Mouse (Mus musculus) kidney, adult 2 months (tissue): ENCODE measurements around the gene Rbm18. TPM values are rescaled to one million over a fixed set of nuclear protein-coding genes. Genes with fewer than 3 reads are reported as not detected.

ENCODE experiments used
- DNase-seq: peaks from one replicate; pipeline ENCODE4 v3.0.0; 2021
- H3K27ac ChIP-seq: fragments of 200-500 bp; 2 replicates; pipeline ENCODE4 v1.5.1; 2012; ENCODE audit warnings: low read depth, low read length, control low read depth, inconsistent platforms; ENCODE audit not compliant: insufficient read depth
- H3K27me3 ChIP-seq: fragments of 200-500 bp; replicated peaks from 2 replicates; pipeline ENCODE4 v1.6.1; 2012; ENCODE audit warnings: mild to moderate bottlenecking, moderate library complexity, low read length, inconsistent platforms; ENCODE audit not compliant: control insufficient read depth, insufficient read depth
- H3K36me3 ChIP-seq: fragments of 200-500 bp; 2 replicates; pipeline ENCODE4 v1.6.1; 2012; ENCODE audit warnings: mild to moderate bottlenecking, moderate library complexity, low read length, inconsistent platforms; ENCODE audit not compliant: control insufficient read depth, insufficient read depth
- H3K4me1 ChIP-seq: fragments of 200-500 bp; 2 replicates; pipeline ENCODE4 v1.6.1; 2011; ENCODE audit warnings: low read length; ENCODE audit not compliant: control insufficient read depth, insufficient read depth
- H3K4me3 ChIP-seq: fragments of 200-500 bp; 2 replicates; pipeline ENCODE4 v1.5.1; 2011; ENCODE audit warnings: mild to moderate bottlenecking, low read depth, low read length, control low read depth; ENCODE audit not compliant: insufficient read depth
- CTCF ChIP-seq: fragments of 200-500 bp; conservative IDR thresholded peaks from 2 replicates; pipeline ENCODE4 v1.5.1; 2011; ENCODE audit warnings: low read depth, mild to moderate bottlenecking, control low read depth, low read length, moderate library complexity, mixed read lengths; ENCODE audit not compliant: insufficient read depth, insufficient read length
- POLR2A ChIP-seq: fragments of 200-500 bp; IDR thresholded peaks from one replicate; pipeline ENCODE4 v1.6.1; 2011; ENCODE audit warnings: low read depth, low read length, control low read depth
- WGBS: fragments of 180-500 bp; shearing (Covaris S2); methylation state at CpG from one replicate; pipeline ENCODE4 v1.1.7; 2018; 5-methylcytosine and 5-hydroxymethylcytosine counted together
- polyA plus RNA-seq: library from polyadenylated mRNA; depleted of rRNA; stranded (reverse); fragments of >200 nt; gene quantifications from 2 replicates; pipeline ENCODE4 v1.2.3, GENCODE M21; 2012; rRNA removed

The Rbm18 gene
- polyA plus RNA-seq, 1 experiment, result 15.2 TPM

- no peak overlapping the region for H3K27ac ChIP-seq
- H3K4me1 ChIP-seq, result no peaks in the 10 kb centered on the region
- DNase-seq, result no peak
- no peaks in the 10 kb centered on the region for H3K27me3 ChIP-seq
- WGBS, result 84% methylated on average over 9 of the region's 9 CpGs
- H3K36me3 ChIP-seq, result no peaks in the 10 kb centered on the region
- TF ChIP-seq POLR2A (no peak), CTCF (no peak)
- H3K4me3 ChIP-seq, result no peak overlapping the region
These were observed 53.6 kb downstream of the Rbm18 start for GRCm38 (mm10) chr2:36082802-36083580.

GRCm38 (mm10) chr2:36081446-36081845 is 55.1 kb downstream of the Rbm18 start:
- peak; percentile 18 for DNase-seq
- 18% methylated on average over 9 of the region's 9 CpGs for WGBS
- H3K4me1 ChIP-seq, result no peaks in the 10 kb centered on the region
- no peaks in the 10 kb centered on the region for H3K27me3 ChIP-seq
- no peak overlapping the region for H3K27ac ChIP-seq
- no peak overlapping the region for H3K4me3 ChIP-seq
- no peak for TF ChIP-seq POLR2A
- no peak for TF ChIP-seq CTCF
- no peaks in the 10 kb centered on the region for H3K36me3 ChIP-seq

- no peaks in the 10 kb centered on the region for H3K4me1 ChIP-seq
- H3K36me3 ChIP-seq, result no peaks in the 10 kb centered on the region
- no peak overlapping the region for H3K4me3 ChIP-seq
- no peak for DNase-seq
- H3K27me3 ChIP-seq, result no peaks in the 10 kb centered on the region
- TF ChIP-seq POLR2A (no peak), CTCF (no peak)
- 24% methylated on average over 11 of the region's 11 CpGs for WGBS
- H3K27ac ChIP-seq, result no peak overlapping the region
These were observed 59.3 kb downstream of the Rbm18 start for GRCm38 (mm10) chr2:36077160-36077761.

- 93% methylated on average over 5 of the region's 5 CpGs for WGBS
- H3K27ac ChIP-seq, result no peak overlapping the region
- no peaks in the 10 kb centered on the region for H3K27me3 ChIP-seq
- H3K4me3 ChIP-seq, result no peak overlapping the region
- no peak for TF ChIP-seq POLR2A
- no peak for TF ChIP-seq CTCF
- no peaks in the 10 kb centered on the region for H3K36me3 ChIP-seq
- H3K4me1 ChIP-seq, result no peaks in the 10 kb centered on the region
- no peak for DNase-seq
These were observed 61.4 kb downstream of the Rbm18 start for GRCm38 (mm10) chr2:36075210-36075609.

- 61% methylated on average over 3 of the region's 3 CpGs for WGBS
- DNase-seq, result peak; percentile 37
- H3K27ac ChIP-seq, result no peak overlapping the region
- no peaks in the 10 kb centered on the region for H3K4me1 ChIP-seq
- no peak overlapping the region for H3K4me3 ChIP-seq
- TF ChIP-seq POLR2A (no peak), CTCF (no peak)
- H3K27me3 ChIP-seq, result no peaks in the 10 kb centered on the region
- H3K36me3 ChIP-seq, result no peaks in the 10 kb centered on the region
These were observed 62.8 kb downstream of the Rbm18 start for GRCm38 (mm10) chr2:36073781-36074180.

- H3K27me3 ChIP-seq, result no peaks in the 10 kb centered on the region
- H3K36me3 ChIP-seq, result no peaks in the 10 kb centered on the region
- no peak for DNase-seq
- no peak overlapping the region for H3K4me3 ChIP-seq
- H3K4me1 ChIP-seq, result no peaks in the 10 kb centered on the region
- H3K27ac ChIP-seq, result no peak overlapping the region
- 86% methylated on average over 8 of the region's 8 CpGs for WGBS
- TF ChIP-seq POLR2A (no peak), CTCF (no peak; the same call in 1 of the 2 replicates)
These were observed 64.8 kb downstream of the Rbm18 start for GRCm38 (mm10) chr2:36071660-36072305.

- TF ChIP-seq CTCF (no peak), POLR2A (no peak)
- Histone ChIP-seq H3K36me3 (no peaks in the 10 kb centered on the region), H3K4me1 (no peaks in the 10 kb centered on the region), H3K4me3 (no peak overlapping the region), H3K27ac (no peak overlapping the region), H3K27me3 (no peaks in the 10 kb centered on the region)
- 69% methylated on average over 9 of the region's 9 CpGs for WGBS
- no peak for DNase-seq
These were observed 69.4 kb downstream of the Rbm18 start for GRCm38 (mm10) chr2:36067132-36067531.

Other genes with a start within 250 kb of the Rbm18 start
- gene Ttll11, start 156.9 kb downstream of the Rbm18 start, polyA plus RNA-seq, result 0.41 and 0.84 TPM in 2 replicates
- gene Ndufa8, start 87.4 kb downstream of the Rbm18 start, polyA plus RNA-seq, result 203 and 261 TPM in 2 replicates
- gene Morn5, start 87.3 kb downstream of the Rbm18 start, polyA plus RNA-seq, result 0.61 and 1.7 TPM in 2 replicates
- gene Lhx6, start 31.4 kb downstream of the Rbm18 start, polyA plus RNA-seq, result 1.4 and 1.7 TPM in 2 replicates
- gene Mrrf, start 384 bp downstream of the Rbm18 start, polyA plus RNA-seq, result 54.0 and 65.1 TPM in 2 replicates
- gene Ptgs1, start 93.7 kb upstream of the Rbm18 start, polyA plus RNA-seq, result 25.6 and 28.2 TPM in 2 replicates
- not detected in 2 replicates for gene Olfr338, start 236.7 kb upstream of the Rbm18 start, polyA plus RNA-seq